Comparison of ENCODE assay signal across 9 mouse cellular contexts in genomic region chr14:39034482-39034881, GRCm38 (mm10).
"Had no signal": no experiment of that assay in that cellular context is flagged by ENCODE, and none has a peak within 500 bp of the region (broad histone marks: within the 10 kb centered on the region; RNA-seq: fewer than 3 reads in every experiment).

No protein-coding gene starts in this region.

- DNase-seq: kidney, adult 9 months; kidney, postnatal 36 days; lung, embryonic 14.5 days; lung, postnatal 10 days; lung, postnatal 4 days; midbrain, embryonic 14.5 days; right cerebral cortex, postnatal 25 days; thymus, adult 18-20 months; thymus, postnatal 14 days had no signal
